Mouse (Mus musculus) olfactory bulb, adult 2 months (tissue): ENCODE results near the gene Ptafr. TPM values are rescaled to one million over a fixed set of nuclear protein-coding genes. Genes with fewer than 3 reads are reported as not detected.

Experiments used
- H3K27ac ChIP-seq: fragments of 200-500 bp; 2 replicates; pipeline ENCODE4 v1.5.1; 2012; ENCODE audit warnings: low read depth, low read length; ENCODE audit not compliant: insufficient read depth
- H3K4me1 ChIP-seq: fragments of 200-500 bp; 2 replicates; pipeline ENCODE4 v1.6.1; 2012; ENCODE audit warnings: low read length; ENCODE audit not compliant: control insufficient read depth, insufficient read depth
- H3K4me3 ChIP-seq: fragments of 200-500 bp; 2 replicates; pipeline ENCODE4 v1.5.1; 2012; ENCODE audit warnings: mild to moderate bottlenecking, low read depth, low read length, moderate library complexity; ENCODE audit not compliant: insufficient read depth
- CTCF ChIP-seq: fragments of 200-500 bp; IDR thresholded peaks from 2 replicates; pipeline ENCODE4 v1.5.1; 2012; ENCODE audit warnings: low read depth, mild to moderate bottlenecking, low read length, moderate library complexity; ENCODE audit not compliant: insufficient read depth
- POLR2A ChIP-seq: fragments of 200-500 bp; IDR thresholded peaks from 2 replicates; pipeline ENCODE4 v1.6.1; 2012; ENCODE audit warnings: mild to moderate bottlenecking, low read depth, low read length, moderate library complexity; ENCODE audit not compliant: insufficient read depth
- WGBS: fragments of 180-500 bp; shearing (Covaris S2); methylation state at CpG from one replicate; pipeline ENCODE4 v1.1.7; 2018; 5-methylcytosine and 5-hydroxymethylcytosine counted together
- polyA plus RNA-seq: library from polyadenylated mRNA; stranded (reverse); fragments of >200 nt; gene quantifications from 2 replicates; pipeline ENCODE4 v1.2.4, GENCODE M21; 2012; ENCODE audit warnings: low replicate concordance; ENCODE audit not compliant: missing spikeins, insufficient read depth, insufficient read length

Gene Ptafr
- polyA plus RNA-seq, 1 experiment, result not detected

GRCm38 (mm10) chr4:132603468-132603867, 39.6 kb downstream of the Ptafr start:
- WGBS, result 91% methylated on average over 4 of the region's 4 CpGs
- H3K4me3 ChIP-seq, result no peak overlapping the region
- TF ChIP-seq POLR2A (no peak), CTCF (no peak)
- no peaks in the 10 kb centered on the region for H3K4me1 ChIP-seq
- H3K27ac ChIP-seq, result no peak overlapping the region

- H3K27ac ChIP-seq, result no peak overlapping the region
- TF ChIP-seq POLR2A, result no peak
- 81% methylated on average over 5 of the region's 5 CpGs for WGBS
Measured at GRCm38 (mm10) chr4:132605816-132606215, 41.9 kb downstream of the Ptafr start.

GRCm38 (mm10) chr4:132608147-132608546, 44.3 kb downstream of the Ptafr start:
- H3K4me3 ChIP-seq, result no peak overlapping the region
- H3K4me1 ChIP-seq, result no peaks in the 10 kb centered on the region
- 56% methylated on average over 4 of the region's 4 CpGs for WGBS
- H3K27ac ChIP-seq, result no peak overlapping the region
- no peak for TF ChIP-seq CTCF
- TF ChIP-seq POLR2A, result no peak

More at GRCm38 (mm10) chr4:132605816-132606215, 41.9 kb downstream of the Ptafr start:
- Histone ChIP-seq H3K4me3 (no peak overlapping the region), H3K4me1 (no peaks in the 10 kb centered on the region)

- Histone ChIP-seq H3K4me1 (no peaks in the 10 kb centered on the region), H3K27ac (no peak overlapping the region), H3K4me3 (no peak overlapping the region)
- TF ChIP-seq CTCF (no peak), POLR2A (no peak)
- WGBS, result 73% methylated on average over 3 of the region's 3 CpGs
Measured at GRCm38 (mm10) chr4:132610301-132610984, 46.6 kb downstream of the Ptafr start.

GRCm38 (mm10) chr4:132611320-132611719, 47.5 kb downstream of the Ptafr start:
- TF ChIP-seq CTCF, result no peak
- TF ChIP-seq POLR2A, result no peak
- WGBS, result 85% methylated on average over 8 of the region's 8 CpGs
- no peaks in the 10 kb centered on the region for H3K4me1 ChIP-seq

GRCm38 (mm10) chr4:132617873-132618272, 54.0 kb downstream of the Ptafr start:
- Histone ChIP-seq H3K27ac (no peak overlapping the region), H3K4me3 (no peak overlapping the region), H3K4me1 (no peaks in the 10 kb centered on the region)
- TF ChIP-seq CTCF (no peak), POLR2A (no peak)
- 92% methylated on average over 6 of the region's 6 CpGs for WGBS

More at GRCm38 (mm10) chr4:132611320-132611719, 47.5 kb downstream of the Ptafr start:
- no peak overlapping the region for H3K4me3 ChIP-seq
- H3K27ac ChIP-seq, result no peak overlapping the region

GRCm38 (mm10) chr4:132618850-132619375, 55.0 kb downstream of the Ptafr start:
- no peak for TF ChIP-seq CTCF
- TF ChIP-seq POLR2A, result no peak
- Histone ChIP-seq H3K4me3 (no peak overlapping the region), H3K27ac (no peak overlapping the region), H3K4me1 (no peaks in the 10 kb centered on the region)
- 87% methylated on average over 10 of the region's 10 CpGs for WGBS

GRCm38 (mm10) chr4:132620134-132620533, 56.3 kb downstream of the Ptafr start:
- 90% methylated on average over 4 of the region's 4 CpGs for WGBS
- no peak for TF ChIP-seq POLR2A
- Histone ChIP-seq H3K4me3 (no peak overlapping the region), H3K27ac (no peak overlapping the region), H3K4me1 (no peaks in the 10 kb centered on the region)

GRCm38 (mm10) chr4:132621287-132622068, 57.6 kb downstream of the Ptafr start:
- TF ChIP-seq CTCF (no peak), POLR2A (no peak)
- H3K27ac ChIP-seq, result no peak overlapping the region
- H3K4me1 ChIP-seq, result no peaks in the 10 kb centered on the region
- no peak overlapping the region for H3K4me3 ChIP-seq
- WGBS, result 79% methylated on average over 7 of the region's 7 CpGs
